Mouse (Mus musculus) heart, postnatal 0 days (tissue): ENCODE data around the gene Ryr2.

ENCODE experiments used
- CTCF ChIP-seq: IDR thresholded peaks from 2 replicates; pipeline ENCODE4 v1.5.1; 2016; ENCODE audit warnings: antibody characterized with exemption, control low read depth, low read depth
- EP300 ChIP-seq: IDR thresholded peaks from 2 replicates; pipeline ENCODE4 v1.6.1; 2016; ENCODE audit warnings: antibody characterized with exemption, low read depth

DNA sequence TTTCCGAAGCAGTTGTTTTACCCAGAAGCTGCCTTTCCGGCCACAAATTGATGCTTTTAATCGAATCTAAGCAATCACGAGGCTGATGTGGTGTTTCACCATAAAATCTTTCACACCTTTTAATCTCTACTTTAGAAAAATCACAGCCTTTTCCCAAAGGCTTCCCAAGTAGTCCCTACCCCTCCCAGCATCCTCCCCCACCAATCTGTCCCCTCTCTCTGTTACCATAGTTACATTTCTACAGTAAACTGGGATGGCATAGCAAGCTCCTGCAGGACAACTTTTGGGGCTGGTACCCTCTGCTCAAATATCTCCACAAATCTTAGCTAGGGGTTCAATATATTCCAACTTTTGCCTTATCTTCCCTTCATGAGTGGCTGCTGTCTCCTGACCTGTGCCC lies 342.8 kb downstream of the Ryr2 start:
- TF ChIP-seq CTCF = no peak
- no peak for TF ChIP-seq EP300
